Mouse (Mus musculus): ENCODE measurements around the gene Trim67.

Gene Trim67

GRCm38 (mm10) chr8:124792708-124793107, at the start of gene Trim67:
Gene Trim67, plus strand, starts transcription at chr8:124793092.
- no peak for DNase-seq

GRCm38 (mm10) chr8:124746661-124747060, 46.2 kb upstream of the Trim67 start:
- no peak for DNase-seq

- no peak for DNase-seq
Measured at GRCm38 (mm10) chr8:124751191-124751590, 41.7 kb upstream of the Trim67 start.

- peak; percentile 53 to 69 for DNase-seq
Measured at GRCm38 (mm10) chr8:124751709-124752173, 41.2 kb upstream of the Trim67 start, which contains the start of gene Fam89a. Gene Fam89a, minus strand, starts transcription at chr8:124751832.

- no peak for DNase-seq
Measured at GRCm38 (mm10) chr8:124752325-124752862, 40.5 kb upstream of the Trim67 start.

- DNase-seq = no peak
Measured at GRCm38 (mm10) chr8:124754101-124754791, 38.6 kb upstream of the Trim67 start.

GRCm38 (mm10) chr8:124754792-124755190, 38.1 kb upstream of the Trim67 start:
- DNase-seq = no peak

- DNase-seq = no peak
Measured at GRCm38 (mm10) chr8:124755481-124755880, 37.4 kb upstream of the Trim67 start.

- DNase-seq = no peak
Measured at GRCm38 (mm10) chr8:124756153-124756552, 36.7 kb upstream of the Trim67 start.

GRCm38 (mm10) chr8:124756601-124757000, 36.3 kb upstream of the Trim67 start:
- peak in 1 of 2 experiments; percentile 10 for DNase-seq

- peak in 1 of 2 experiments; percentile 47 for DNase-seq
Measured at GRCm38 (mm10) chr8:124758544-124758943, 34.3 kb upstream of the Trim67 start.

GRCm38 (mm10) chr8:124763061-124763460, 29.8 kb upstream of the Trim67 start:
- DNase-seq = no peak

GRCm38 (mm10) chr8:124772389-124772788, 20.5 kb upstream of the Trim67 start:
- no peak for DNase-seq

GRCm38 (mm10) chr8:124775695-124776094, 17.2 kb upstream of the Trim67 start:
- DNase-seq = peak; percentile 11 to 67

- DNase-seq = no peak
Measured at GRCm38 (mm10) chr8:124780236-124780635, 12.7 kb upstream of the Trim67 start.

GRCm38 (mm10) chr8:124782431-124782830, 10.5 kb upstream of the Trim67 start:
- no peak for DNase-seq

GRCm38 (mm10) chr8:124783228-124783627, 9.7 kb upstream of the Trim67 start:
- DNase-seq = no peak

GRCm38 (mm10) chr8:124784613-124785012, 8.3 kb upstream of the Trim67 start:
- no peak for DNase-seq

- no peak for DNase-seq
Measured at GRCm38 (mm10) chr8:124790676-124791075, 2.2 kb upstream of the Trim67 start.

GRCm38 (mm10) chr8:124791751-124792150, 1.1 kb upstream of the Trim67 start:
- no peak for DNase-seq

- no peak for DNase-seq
Measured at GRCm38 (mm10) chr8:124792186-124792585, 706 bp upstream of the Trim67 start.

GRCm38 (mm10) chr8:124793172-124793651, 320 bp downstream of the Trim67 start:
- peak; percentile 45 to 71 for DNase-seq

GRCm38 (mm10) chr8:124793661-124794485, 981 bp downstream of the Trim67 start:
- DNase-seq = no peak

- peak in 1 of 2 experiments; percentile 30 for DNase-seq
Measured at GRCm38 (mm10) chr8:124794486-124794780, 1.5 kb downstream of the Trim67 start.
